Mouse (Mus musculus) intestine, embryonic 16.5 days (tissue): ENCODE results near the gene Gpr50. TPM values are rescaled to one million over a fixed set of nuclear protein-coding genes. Genes with fewer than 3 reads are reported as not detected.
A peak's percentile ranks its signal among the peaks of the same experiment; 100 is the strongest.

Experiments
- ATAC-seq: fragments of 200-750 bp; cut with Nextera tagmentation; 2 replicates; pipeline ENCODE4 v1.8.0; 2017; ENCODE audit warnings: moderate TSS enrichment, moderate library complexity
- H3K27ac ChIP-seq: fragments of 300-500 bp; sonication (generic); 2 replicates; pipeline ENCODE4 v1.5.1; 2014; ENCODE audit warnings: mild to moderate bottlenecking, low read length
- H3K27me3 ChIP-seq: fragments of 300-500 bp; sonication (generic); replicated peaks from 2 replicates; pipeline ENCODE4 v1.6.1; 2014; ENCODE audit warnings: low read length, control low read depth, mixed read lengths; ENCODE audit not compliant: control insufficient read depth, insufficient read depth
- H3K36me3 ChIP-seq: fragments of 300-500 bp; sonication (generic); 2 replicates; pipeline ENCODE4 v1.6.1; 2014; ENCODE audit warnings: low read length, control low read depth; ENCODE audit not compliant: control insufficient read depth, insufficient read depth
- H3K4me1 ChIP-seq: fragments of 300-500 bp; sonication (generic); 2 replicates; pipeline ENCODE4 v1.6.1; 2014; ENCODE audit warnings: low read length, control low read depth, mixed read lengths; ENCODE audit not compliant: control insufficient read depth, insufficient read depth
- H3K4me2 ChIP-seq: fragments of 300-500 bp; sonication (generic); 2 replicates; pipeline ENCODE4 v1.6.1; 2014; ENCODE audit warnings: low read depth, low read length, control low read depth
- H3K4me3 ChIP-seq: fragments of 300-500 bp; sonication (generic); 2 replicates; pipeline ENCODE4 v1.5.1; 2014; ENCODE audit warnings: mild to moderate bottlenecking, low read length
- H3K9ac ChIP-seq: fragments of 300-500 bp; sonication (generic); 2 replicates; pipeline ENCODE4 v1.6.1; 2014; ENCODE audit warnings: low read depth, low read length
- H3K9me3 ChIP-seq: fragments of 300-500 bp; sonication (generic); 2 replicates; pipeline ENCODE4 v1.6.1; 2016; ENCODE audit warnings: low read length, control low read depth; ENCODE audit not compliant: control insufficient read depth
- WGBS: fragments of 180-500 bp; shearing (Covaris S2); extraction: QIAGEN DNeasy Blood & Tissue Kit; methylation state at CpG from one replicate; pipeline ENCODE4 v1.1.7; 2014; 5-methylcytosine and 5-hydroxymethylcytosine counted together
- polyA plus RNA-seq: library from polyadenylated mRNA; unstranded; fragments of >200 nt; fragmentation: Nextera tagmentation; extraction: Ambion mirVana; gene quantifications from 2 replicates; pipeline ENCODE4 v1.2.1, GENCODE M21; 2015

The Gpr50 gene
- polyA plus RNA-seq: 0.67 and 2.8 TPM in 2 replicates

GRCm38 (mm10) chrX:71663374-71663773, at the start of gene Gpr50:
Gene Gpr50 (plus strand): TSS chrX:71663667.
- H3K4me3 ChIP-seq: peak within 1 kb of the TSS; percentile 50
- H3K9ac ChIP-seq: 0 out of 2 replicates have a peak within 1 kb of the TSS, but pooled peaks have one; percentile 51
- H3K27me3 ChIP-seq: peaks cover 42% of the 10 kb centered on the region
- peaks cover 10% of the 10 kb centered on the region for H3K9me3 ChIP-seq
- ATAC-seq: no peak
- no peaks in the 10 kb centered on the region for H3K36me3 ChIP-seq
- H3K27ac ChIP-seq: no peak within 1 kb of the TSS
- peak within 1 kb of the TSS; percentile 74 for H3K4me2 ChIP-seq
- 31% methylated on average over 9 of the region's 9 CpGs for WGBS
- no peaks in the 10 kb centered on the region for H3K4me1 ChIP-seq

- Histone ChIP-seq H3K9ac (no peak overlapping the region), H3K9me3 (no peaks in the 10 kb centered on the region), H3K27ac (no peak overlapping the region), H3K27me3 (no peaks in the 10 kb centered on the region), H3K4me2 (no peak overlapping the region), H3K4me1 (no peaks in the 10 kb centered on the region), H3K4me3 (no peak overlapping the region), H3K36me3 (no peaks in the 10 kb centered on the region)
- no peak for ATAC-seq
- WGBS: 67% methylated on average over 1 of the region's 1 CpGs
Measured at GRCm38 (mm10) chrX:71622286-71622685, 41.2 kb upstream of the Gpr50 start.

- H3K9ac ChIP-seq: no peak overlapping the region
- H3K9me3 ChIP-seq: no peaks in the 10 kb centered on the region
- 32% methylated on average over 1 of the region's 1 CpGs for WGBS
- H3K4me2 ChIP-seq: no peak overlapping the region
- no peak overlapping the region for H3K4me3 ChIP-seq
- ATAC-seq: no peak
- no peaks in the 10 kb centered on the region for H3K36me3 ChIP-seq
- H3K27me3 ChIP-seq: no peaks in the 10 kb centered on the region
- no peak overlapping the region for H3K27ac ChIP-seq
- H3K4me1 ChIP-seq: no peaks in the 10 kb centered on the region
Measured at GRCm38 (mm10) chrX:71623843-71624242, 39.6 kb upstream of the Gpr50 start.

GRCm38 (mm10) chrX:71628306-71628705, 35.2 kb upstream of the Gpr50 start:
- Histone ChIP-seq H3K36me3 (no peaks in the 10 kb centered on the region), H3K9me3 (no peaks in the 10 kb centered on the region), H3K4me2 (no peak overlapping the region), H3K9ac (no peak overlapping the region), H3K4me3 (no peak overlapping the region), H3K4me1 (no peaks in the 10 kb centered on the region), H3K27ac (no peak overlapping the region), H3K27me3 (no peaks in the 10 kb centered on the region)
- no peak for ATAC-seq
- 18% methylated on average over 4 of the region's 4 CpGs for WGBS

GRCm38 (mm10) chrX:71630709-71631108, 32.8 kb upstream of the Gpr50 start:
- H3K4me1 ChIP-seq: no peaks in the 10 kb centered on the region
- no peak for ATAC-seq
- H3K27ac ChIP-seq: no peak overlapping the region
- no peak overlapping the region for H3K4me3 ChIP-seq
- no peaks in the 10 kb centered on the region for H3K27me3 ChIP-seq
- no peaks in the 10 kb centered on the region for H3K9me3 ChIP-seq
- H3K9ac ChIP-seq: no peak overlapping the region
- H3K36me3 ChIP-seq: no peaks in the 10 kb centered on the region
- H3K4me2 ChIP-seq: no peak overlapping the region
- WGBS: 62% methylated on average over 4 of the region's 4 CpGs

GRCm38 (mm10) chrX:71631130-71631529, 32.3 kb upstream of the Gpr50 start:
- WGBS: 41% methylated on average over 1 of the region's 1 CpGs
- Histone ChIP-seq H3K4me2 (no peak overlapping the region), H3K27ac (no peak overlapping the region), H3K4me3 (no peak overlapping the region), H3K36me3 (no peaks in the 10 kb centered on the region), H3K27me3 (no peaks in the 10 kb centered on the region), H3K9me3 (no peaks in the 10 kb centered on the region), H3K9ac (no peak overlapping the region), H3K4me1 (no peaks in the 10 kb centered on the region)
- no peak for ATAC-seq

- under 1% methylated on average over 6 of the region's 6 CpGs for WGBS
- H3K4me1 ChIP-seq: no peaks in the 10 kb centered on the region
- H3K27ac ChIP-seq: no peak overlapping the region
- no peaks in the 10 kb centered on the region for H3K27me3 ChIP-seq
- H3K4me3 ChIP-seq: no peak overlapping the region
- no peak overlapping the region for H3K4me2 ChIP-seq
- no peaks in the 10 kb centered on the region for H3K9me3 ChIP-seq
- no peak overlapping the region for H3K9ac ChIP-seq
- ATAC-seq: no peak
- no peaks in the 10 kb centered on the region for H3K36me3 ChIP-seq
Measured at GRCm38 (mm10) chrX:71647958-71648357, 15.5 kb upstream of the Gpr50 start.

- Histone ChIP-seq H3K9ac (no peak overlapping the region), H3K4me2 (no peak overlapping the region), H3K4me3 (no peak overlapping the region), H3K36me3 (no peaks in the 10 kb centered on the region), H3K9me3 (no peaks in the 10 kb centered on the region), H3K27me3 (peaks cover 3% of the 10 kb centered on the region; the same call in 1 of the 2 replicates), H3K27ac (no peak overlapping the region), H3K4me1 (no peaks in the 10 kb centered on the region)
- no peak for ATAC-seq
- WGBS: 3% methylated on average over 1 of the region's 1 CpGs
Measured at GRCm38 (mm10) chrX:71648434-71648833, 15.0 kb upstream of the Gpr50 start.

GRCm38 (mm10) chrX:71648848-71649454, 14.5 kb upstream of the Gpr50 start:
- no peak for ATAC-seq
- no peak overlapping the region for H3K4me3 ChIP-seq
- H3K27ac ChIP-seq: no peak overlapping the region
- no peaks in the 10 kb centered on the region for H3K9me3 ChIP-seq
- no peak overlapping the region for H3K9ac ChIP-seq
- H3K36me3 ChIP-seq: no peaks in the 10 kb centered on the region
- 38% methylated on average over 6 of the region's 6 CpGs for WGBS
- peaks cover 4% of the 10 kb centered on the region; the same call in 1 of the 2 replicates for H3K27me3 ChIP-seq
- H3K4me2 ChIP-seq: no peak overlapping the region
- H3K4me1 ChIP-seq: no peaks in the 10 kb centered on the region

GRCm38 (mm10) chrX:71649993-71650392, 13.5 kb upstream of the Gpr50 start:
- Histone ChIP-seq H3K4me2 (no peak overlapping the region), H3K27ac (no peak overlapping the region), H3K27me3 (peaks cover 4% of the 10 kb centered on the region; the same call in 1 of the 2 replicates), H3K9me3 (no peaks in the 10 kb centered on the region), H3K4me3 (no peak overlapping the region), H3K9ac (no peak overlapping the region), H3K36me3 (no peaks in the 10 kb centered on the region), H3K4me1 (no peaks in the 10 kb centered on the region)
- no peak for ATAC-seq
- 49% methylated on average over 8 of the region's 8 CpGs for WGBS
